Comparison of ENCODE assay signal across 14 mouse cellular contexts in genomic region chr8:110911576-110912570, GRCm38 (mm10). TPM values are rescaled to one million over a fixed set of nuclear protein-coding genes. Genes with fewer than 3 reads are reported as not detected.
DNase-seq lines count a peak whose midpoint lies in the region; ATAC-seq and TF ChIP-seq lines count a peak whose summit lies in the region.
"Had no signal": no experiment of that assay in that cellular context is flagged by ENCODE, and none has a peak within 500 bp of the region (broad histone marks: within the 10 kb centered on the region; RNA-seq: fewer than 3 reads in every experiment).

No protein-coding gene starts in this region.

- no peak overlapping the region for H3K27ac ChIP-seq in kidney, postnatal 0 days
- H3K27ac ChIP-seq in hindbrain, embryonic 11.5 days (ENCODE audit: low read depth, low read length) = no peak overlapping the region
- H3K27ac ChIP-seq in midbrain, embryonic 11.5 days (ENCODE audit: low read depth, low read length) = no peak overlapping the region
- H3K27ac ChIP-seq: hindbrain, embryonic 14.5 days had no signal

- H3K36me3 ChIP-seq in kidney, postnatal 0 days (ENCODE audit: insufficient read depth, low read length) = no peaks in the 10 kb centered on the region
- H3K36me3 ChIP-seq in G1E (replicated peaks) = no peaks in the 10 kb centered on the region
- no peaks in the 10 kb centered on the region for H3K36me3 ChIP-seq in hindbrain, embryonic 11.5 days (ENCODE audit: control insufficient read depth, insufficient read depth, low read length)
- no peaks in the 10 kb centered on the region for H3K36me3 ChIP-seq in midbrain, embryonic 11.5 days (ENCODE audit: control insufficient read depth, insufficient read depth, low read length)

- H3K4me1 ChIP-seq in kidney, postnatal 0 days (replicated peaks; ENCODE audit: insufficient read depth, low read length) = no peaks in the 10 kb centered on the region
- H3K4me1 ChIP-seq in G1E (ENCODE audit: insufficient read depth, low read depth, low read length) = peaks cover 47% of the 10 kb centered on the region
- H3K4me1 ChIP-seq in hindbrain, embryonic 11.5 days (replicated peaks; ENCODE audit: control insufficient read depth, insufficient read depth, low read length) = no peaks in the 10 kb centered on the region
- H3K4me1 ChIP-seq in midbrain, embryonic 11.5 days (ENCODE audit: control insufficient read depth, insufficient read depth, low read length) = no peaks in the 10 kb centered on the region

- H3K27me3 ChIP-seq in kidney, postnatal 0 days (ENCODE audit: insufficient read depth, low read length) = no peaks in the 10 kb centered on the region
- H3K27me3 ChIP-seq in G1E (ENCODE audit: insufficient read depth, low read length) = no peaks in the 10 kb centered on the region
- no peaks in the 10 kb centered on the region for H3K27me3 ChIP-seq in hindbrain, embryonic 11.5 days (ENCODE audit: control insufficient read depth, insufficient read depth, low read length)
- H3K27me3 ChIP-seq in midbrain, embryonic 11.5 days (ENCODE audit: control insufficient read depth, insufficient read depth, low read length) = no peaks in the 10 kb centered on the region

- DNase-seq in kidney, postnatal 0 days (ENCODE audit: low spot score) = no peak
- no peak for DNase-seq in kidney, adult 8-10 months
- peak; percentile 70 for DNase-seq in G1E (ENCODE audit: low spot score)
- no peak for DNase-seq in hindbrain, embryonic 11.5 days (ENCODE audit: low spot score)
- DNase-seq in right cerebral cortex, postnatal 36 days (ENCODE audit: low spot score in 2 of 2) = no peak
- DNase-seq in midbrain, embryonic 11.5 days (ENCODE audit: low spot score, missing footprints) = no peak
- DNase-seq: cerebellum, adult 9-11 months; layer of hippocampus, adult 9-11 months; lung, postnatal 14 days; retina, postnatal 1 day; thymus, postnatal 36 days had no signal

- H3K4me3 ChIP-seq in kidney, postnatal 0 days (replicated peaks; ENCODE audit: low read depth, low read length) = no peak overlapping the region
- H3K4me3 ChIP-seq in G1E (ENCODE audit: low read depth, low read length) = peak overlapping the region; percentile 51; the same call in 1 of the 2 replicates
- H3K4me3 ChIP-seq in hindbrain, embryonic 11.5 days (ENCODE audit: low read depth, low read length) = no peak overlapping the region
- no peak overlapping the region for H3K4me3 ChIP-seq in midbrain, embryonic 11.5 days (ENCODE audit: low read depth, low read length)

- H3K9me3 ChIP-seq in kidney, postnatal 0 days (replicated peaks; ENCODE audit: low read length) = no peaks in the 10 kb centered on the region
- no peaks in the 10 kb centered on the region for H3K9me3 ChIP-seq in G1E (replicated peaks)
- H3K9me3 ChIP-seq in hindbrain, embryonic 11.5 days (ENCODE audit: control insufficient read depth, low read length) = no peaks in the 10 kb centered on the region
- no peaks in the 10 kb centered on the region for H3K9me3 ChIP-seq in midbrain, embryonic 11.5 days (ENCODE audit: control insufficient read depth, low read length)

- WGBS in kidney, postnatal 0 days = 87% methylated on average over 15 of the region's 15 CpGs
- 85% methylated on average over 15 of the region's 15 CpGs for WGBS in hindbrain, embryonic 11.5 days
- 87% methylated on average over 15 of the region's 15 CpGs for WGBS in midbrain, embryonic 11.5 days

- no peak for ATAC-seq in kidney, postnatal 0 days (replicated peaks; ENCODE audit: low FRiP score, low read depth)
- peak; percentile 93 for ATAC-seq in G1E (ENCODE audit: extremely low read depth, insufficient number of reproducible peaks, low FRiP score, poor library complexity, severe bottlenecking)
- peak; percentile 59 for ATAC-seq in erythroid progenitor cell, adult 5-6 weeks (replicated peaks; ENCODE audit: low FRiP score, poor library complexity, severe bottlenecking)
- peak; percentile 91 for ATAC-seq in megakaryocyte progenitor cell, adult 5-6 weeks (replicated peaks; ENCODE audit: poor library complexity)
- no peak for ATAC-seq in hindbrain, embryonic 11.5 days (ENCODE audit: low FRiP score)
- ATAC-seq in midbrain, embryonic 11.5 days (ENCODE audit: low FRiP score) = no peak

- TF ChIP-seq CTCF in kidney, postnatal 0 days (IDR thresholded peaks at IDR 0.05; ENCODE audit: low read depth) = 0 out of 2 replicates have a peak, but pooled peaks have one; percentile 16
- TF ChIP-seq CTCF in G1E (IDR thresholded peaks at IDR 0.05; ENCODE audit: low read depth, low read length) = no peak

- no peak overlapping the region for H3K9ac ChIP-seq in kidney, postnatal 0 days (ENCODE audit: low read depth, low read length)
- H3K9ac ChIP-seq in hindbrain, embryonic 11.5 days (ENCODE audit: low read depth, low read length) = no peak overlapping the region
- no peak overlapping the region for H3K9ac ChIP-seq in midbrain, embryonic 11.5 days (ENCODE audit: low read length)
- H3K9ac ChIP-seq: hindbrain, embryonic 14.5 days had no signal

- no peak overlapping the region for H3K4me2 ChIP-seq in kidney, postnatal 0 days (ENCODE audit: low read length)
- no peak overlapping the region for H3K4me2 ChIP-seq in hindbrain, embryonic 11.5 days (replicated peaks; ENCODE audit: low read depth, low read length)
- H3K4me2 ChIP-seq in midbrain, embryonic 11.5 days = no peak overlapping the region
- H3K4me2 ChIP-seq: hindbrain, embryonic 14.5 days had no signal

RNA-seq across cellular contexts. Expression of gene St3gal2, which starts 7.8 kb away (rescaled TPM):
- polyA plus RNA-seq in kidney, postnatal 0 days (2015; fragmentation: Nextera tagmentation; extraction: Ambion mirVana) = 15.1 and 17.2 TPM in 2 replicates
- 94.4 and 95.8 TPM in 2 replicates for total RNA-seq in G1E (2014; fragmentation: Nextera tagmentation)
- 22.8 and 23.1 TPM in 2 replicates for total RNA-seq in G1E (2017)
- 115 and 124 TPM in 2 replicates for polyA plus RNA-seq in G1E (2012)
- 30.6 and 40.0 TPM in 2 replicates for total RNA-seq in erythroid progenitor cell, adult 5-6 weeks (2015; ENCODE audit: low replicate concordance)
- 34.0 and 40.6 TPM in 2 replicates for total RNA-seq in erythroid progenitor cell, adult 5-6 weeks (2017; ENCODE audit: low replicate concordance)
- 5.8 and 6.5 TPM in 2 replicates for total RNA-seq in megakaryocyte progenitor cell, adult 5-6 weeks (2015)
- 4.3 and 6.9 TPM in 2 replicates for total RNA-seq in megakaryocyte progenitor cell, adult 5-6 weeks (2017)
- polyA plus RNA-seq in hindbrain, embryonic 11.5 days (2014; fragmentation: Nextera tagmentation; extraction: Ambion mirVana) = 10.6 and 11.8 TPM in 2 replicates
- 11.2 and 11.3 TPM in 2 replicates for polyA plus RNA-seq in midbrain, embryonic 11.5 days (2014; fragmentation: Nextera tagmentation; extraction: Ambion mirVana)

RNA-seq across cellular contexts. Expression of gene Fuk, which starts 9.6 kb away (rescaled TPM):
- 10.1 and 10.7 TPM in 2 replicates for polyA plus RNA-seq in kidney, postnatal 0 days (2015; fragmentation: Nextera tagmentation; extraction: Ambion mirVana)
- 6.8 and 7.1 TPM in 2 replicates for total RNA-seq in G1E (2014; fragmentation: Nextera tagmentation)
- 8.9 and 9.8 TPM in 2 replicates for total RNA-seq in G1E (2017)
- 15.6 and 17.5 TPM in 2 replicates for polyA plus RNA-seq in G1E (2012)
- total RNA-seq in erythroid progenitor cell, adult 5-6 weeks (2015; ENCODE audit: low replicate concordance) = 0.42 TPM in 1 of 2 replicates, not detected in the other
- 0.51 and 1.4 TPM in 2 replicates for total RNA-seq in erythroid progenitor cell, adult 5-6 weeks (2017; ENCODE audit: low replicate concordance)
- total RNA-seq in megakaryocyte progenitor cell, adult 5-6 weeks (2015) = 2.6 and 3.0 TPM in 2 replicates
- 3.0 and 6.0 TPM in 2 replicates for total RNA-seq in megakaryocyte progenitor cell, adult 5-6 weeks (2017)
- 4.5 and 5.0 TPM in 2 replicates for polyA plus RNA-seq in hindbrain, embryonic 11.5 days (2014; fragmentation: Nextera tagmentation; extraction: Ambion mirVana)
- 4.0 and 4.3 TPM in 2 replicates for polyA plus RNA-seq in midbrain, embryonic 11.5 days (2014; fragmentation: Nextera tagmentation; extraction: Ambion mirVana)

Comparison
In these comparisons a context has a peak if more than half of its experiments do, and no peak if none do; other contexts are left out.
1. ATAC-seq: peak in G1E (single experiment), erythroid progenitor cell, adult 5-6 weeks (single experiment) and megakaryocyte progenitor cell, adult 5-6 weeks (single experiment); none in kidney, postnatal 0 days (single experiment), hindbrain, embryonic 11.5 days (single experiment) and midbrain, embryonic 11.5 days (single experiment).